ENCODE assay signal across 9 mouse cellular contexts in genomic region chr10:103027931-103028252, GRCm38 (mm10). TPM values are rescaled to one million over a fixed set of nuclear protein-coding genes. Genes with fewer than 3 reads are reported as not detected.
DNase-seq lines count a peak whose midpoint lies in the region; ATAC-seq lines count a peak whose summit lies in the region.
"Had no signal": no experiment of that assay in that cellular context is flagged by ENCODE, and none has a peak within 500 bp of the region (broad histone marks: within the 10 kb centered on the region; RNA-seq: fewer than 3 reads in every experiment).

No protein-coding gene starts in this region.

- no peak overlapping the region for H3K9ac ChIP-seq in heart, embryonic 16.5 days (ENCODE audit: low read length)
- no peak overlapping the region for H3K9ac ChIP-seq in hindbrain, embryonic 11.5 days (ENCODE audit: low read depth, low read length)

- no peaks in the 10 kb centered on the region for H3K9me3 ChIP-seq in heart, embryonic 16.5 days (replicated peaks; ENCODE audit: control insufficient read depth, low read length)
- H3K9me3 ChIP-seq in hindbrain, embryonic 11.5 days (ENCODE audit: control insufficient read depth, low read length), result no peaks in the 10 kb centered on the region
- peaks cover 19% of the 10 kb centered on the region for H3K9me3 ChIP-seq in megakaryocyte, embryonic 14.5 days

- no peaks in the 10 kb centered on the region for H3K36me3 ChIP-seq in heart, embryonic 16.5 days (ENCODE audit: control insufficient read depth, insufficient read depth)
- H3K36me3 ChIP-seq in hindbrain, embryonic 11.5 days (ENCODE audit: control insufficient read depth, insufficient read depth, low read length), result no peaks in the 10 kb centered on the region
- H3K36me3 ChIP-seq in megakaryocyte, embryonic 14.5 days (replicated peaks; ENCODE audit: low read length), result no peaks in the 10 kb centered on the region

- H3K4me3 ChIP-seq in heart, embryonic 16.5 days (ENCODE audit: low read length), result peak overlapping the region; percentile 59
- 0 out of 2 replicates have a peak overlapping the region, but pooled peaks have one; percentile 13 for H3K4me3 ChIP-seq in brown adipose tissue, adult 24 weeks (ENCODE audit: insufficient read depth, low read depth, low read length)
- H3K4me3 ChIP-seq in hindbrain, embryonic 11.5 days (ENCODE audit: low read depth, low read length), result peak overlapping the region; percentile 31
- peak overlapping the region; percentile 87 for H3K4me3 ChIP-seq in megakaryocyte, embryonic 14.5 days (replicated peaks)

- WGBS in heart, embryonic 16.5 days, result 0% methylated on average over 15 of the region's 15 CpGs
- 1% methylated on average over 15 of the region's 15 CpGs for WGBS in hindbrain, embryonic 11.5 days

- intact Hi-C loops in heart, postnatal 25 days (cut with DNase I), result no loop called here

- ATAC-seq in heart, embryonic 16.5 days (replicated peaks; ENCODE audit: extremely low read depth, insufficient read depth, low FRiP score), result no peak
- ATAC-seq in hindbrain, embryonic 11.5 days (ENCODE audit: low FRiP score), result no peak; the same call in 1 of the 2 replicates

- H3K4me1 ChIP-seq in heart, embryonic 16.5 days (ENCODE audit: control insufficient read depth, insufficient read depth, low read length), result no peaks in the 10 kb centered on the region
- peaks cover 3% of the 10 kb centered on the region; the same call in 1 of the 2 replicates for H3K4me1 ChIP-seq in brown adipose tissue, adult 24 weeks (ENCODE audit: control insufficient read depth, insufficient read depth, insufficient read length, low read length)
- peaks cover 3% of the 10 kb centered on the region for H3K4me1 ChIP-seq in hindbrain, embryonic 11.5 days (replicated peaks; ENCODE audit: control insufficient read depth, insufficient read depth, low read length)
- H3K4me1 ChIP-seq in megakaryocyte, embryonic 14.5 days, result peaks cover 17% of the 10 kb centered on the region

- no peak for DNase-seq in heart, postnatal 25 days (ENCODE audit: low spot score)
- DNase-seq in hindbrain, embryonic 11.5 days (ENCODE audit: low spot score), result no peak
- DNase-seq in cerebellum, adult 18-20 months, result no peak
- DNase-seq in urinary bladder, postnatal 36 days (ENCODE audit: low spot score in 2 of 2), result no peak
- DNase-seq in left cerebral cortex, adult 18-20 months (ENCODE audit: low spot score in 2 of 2), result no peak

- peak overlapping the region; percentile 83 for H3K4me2 ChIP-seq in heart, embryonic 16.5 days (ENCODE audit: low read depth, low read length)
- H3K4me2 ChIP-seq in hindbrain, embryonic 11.5 days (replicated peaks; ENCODE audit: low read depth, low read length), result peak overlapping the region; percentile 52

- H3K27ac ChIP-seq in heart, embryonic 16.5 days (ENCODE audit: low read length), result no peak overlapping the region
- no peak overlapping the region for H3K27ac ChIP-seq in brown adipose tissue, adult 24 weeks (replicated peaks; ENCODE audit: low read depth, low read length)
- H3K27ac ChIP-seq in hindbrain, embryonic 11.5 days (ENCODE audit: low read depth, low read length), result no peak overlapping the region

- peaks cover 54% of the 10 kb centered on the region for H3K27me3 ChIP-seq in heart, embryonic 16.5 days (ENCODE audit: control insufficient read depth, insufficient read depth, low read length)
- H3K27me3 ChIP-seq in hindbrain, embryonic 11.5 days (ENCODE audit: control insufficient read depth, insufficient read depth, low read length), result peaks cover 59% of the 10 kb centered on the region
- peaks cover 67% of the 10 kb centered on the region for H3K27me3 ChIP-seq in megakaryocyte, embryonic 14.5 days (replicated peaks)

RNA-seq across cellular contexts. Expression of gene Alx1, which starts 2.1 kb away (rescaled TPM):
- 0.20 and 0.55 TPM in 2 replicates for polyA plus RNA-seq in heart, embryonic 16.5 days (2015; fragmentation: Nextera tagmentation; extraction: Ambion mirVana)
- total RNA-seq in heart, postnatal 25 days (2021), result not detected
- not detected in 2 replicates for polyA plus RNA-seq in brown adipose tissue, adult 24 weeks (2012; ENCODE audit: insufficient read depth, insufficient read length, missing spikeins)
- 2.1 and 7.0 TPM in 2 replicates for polyA plus RNA-seq in hindbrain, embryonic 11.5 days (2014; fragmentation: Nextera tagmentation; extraction: Ambion mirVana)
- not detected in 2 replicates for polyA plus RNA-seq in megakaryocyte, embryonic 14.5 days (2012; ENCODE audit: insufficient read depth, low replicate concordance)
- total RNA-seq in left cerebral cortex, adult 18-20 months (2021), result not detected
- polyA plus RNA-seq: large intestine, adult 2 months had no signal

Comparison
In these comparisons a context has a peak if more than half of its experiments do, and no peak if none do; other contexts are left out.
1. H3K4me3 ChIP-seq: peak in every context shown above with its lines; median percentile 87 in megakaryocyte, embryonic 14.5 days; 59 in heart, embryonic 16.5 days; 31 in hindbrain, embryonic 11.5 days; 13 in brown adipose tissue, adult 24 weeks.